ENCODE assay signal across 22 mouse cellular contexts in genomic region chr1:89666154-89666553, GRCm38 (mm10).
DNase-seq lines count a peak whose midpoint lies in the region; ATAC-seq and TF ChIP-seq lines count a peak whose summit lies in the region.
"Had no signal": no experiment of that assay in that cellular context is flagged by ENCODE, and none has a peak within 500 bp of the region (broad histone marks: within the 10 kb centered on the region; RNA-seq: fewer than 3 reads in every experiment).

No protein-coding gene starts in this region.

- no peak for TF ChIP-seq POLR2A in cerebellum, adult 2 months (IDR thresholded peaks at IDR 0.05; ENCODE audit: borderline replicate concordance, insufficient read depth, low read length)

- H3K4me2 ChIP-seq in liver, embryonic 11.5 days: no peak overlapping the region
- H3K4me2 ChIP-seq in liver, postnatal 0 days (ENCODE audit: low read depth, low read length): no peak overlapping the region
- H3K4me2 ChIP-seq in liver, embryonic 13.5 days: no peak overlapping the region
- H3K4me2 ChIP-seq in liver, embryonic 14.5 days (ENCODE audit: low read depth): no peak overlapping the region
- H3K4me2 ChIP-seq: embryonic facial prominence, embryonic 13.5 days; embryonic facial prominence, embryonic 15.5 days; forebrain, embryonic 12.5 days had no signal

- H3K4me3 ChIP-seq in liver, embryonic 11.5 days (ENCODE audit: low read depth, low read length): no peak overlapping the region
- H3K4me3 ChIP-seq in liver, postnatal 0 days (ENCODE audit: low read depth, low read length): no peak overlapping the region
- no peak overlapping the region for H3K4me3 ChIP-seq in liver, embryonic 13.5 days (replicated peaks)
- no peak overlapping the region for H3K4me3 ChIP-seq in liver, embryonic 14.5 days (ENCODE audit: insufficient read depth in 1 of 2, low read depth in 2 of 2, low read length in 2 of 2)
- H3K4me3 ChIP-seq in cerebellum, adult 2 months (replicated peaks; ENCODE audit: insufficient read depth, low read depth, low read length): no peak overlapping the region
- H3K4me3 ChIP-seq: embryonic facial prominence, embryonic 13.5 days; embryonic facial prominence, embryonic 15.5 days; erythroblast, embryonic 14.5 days; forebrain, embryonic 10.5 days; forebrain, embryonic 12.5 days had no signal

- no peak for TF ChIP-seq CTCF in liver, postnatal 0 days (IDR thresholded peaks at IDR 0.05; ENCODE audit: low read depth)
- TF ChIP-seq CTCF in liver, embryonic 14.5 days (IDR thresholded peaks at IDR 0.05; ENCODE audit: low read depth): no peak
- TF ChIP-seq CTCF in cerebellum, adult 2 months (IDR thresholded peaks at IDR 0.05; ENCODE audit: borderline replicate concordance, insufficient read depth, low read depth, low read length): no peak

- WGBS in liver, embryonic 11.5 days: 64% methylated on average over 5 of the region's 5 CpGs
- WGBS in liver, postnatal 0 days (ENCODE audit: insufficient replicate concordance): 68% methylated on average over 5 of the region's 5 CpGs
- WGBS in liver, embryonic 13.5 days (ENCODE audit: insufficient replicate concordance): 39% methylated on average over 5 of the region's 5 CpGs
- 41% methylated on average over 5 of the region's 5 CpGs for WGBS in liver, embryonic 14.5 days (ENCODE audit: insufficient replicate concordance)
- WGBS in cerebellum, adult 2 months: 93% methylated on average over 5 of the region's 5 CpGs

- DNase-seq in liver, embryonic 11.5 days (ENCODE audit: low spot score): no peak
- DNase-seq in liver, postnatal 0 days: no peak
- DNase-seq in liver, embryonic 13.5 days: no peak
- DNase-seq in liver, embryonic 14.5 days (ENCODE audit: low read depth in 3 of 3, low spot score in 3 of 3): no peak
- DNase-seq in cerebellum, adult 2 months: no peak
- DNase-seq in right cerebral cortex, postnatal 25 days: no peak
- DNase-seq: adrenal gland, adult 2 months; adrenal gland, postnatal 10 days; adrenal gland, postnatal 25 days; cerebellum, adult 11 months; cerebellum, adult 18-20 months; cerebellum, adult 9-10 months; cerebellum, postnatal 10 days; cerebellum, postnatal 36 days; embryo, embryonic 11 days had no signal

- H3K27ac ChIP-seq in liver, embryonic 11.5 days (ENCODE audit: low read depth, low read length): no peak overlapping the region
- H3K27ac ChIP-seq in liver, postnatal 0 days (ENCODE audit: low read depth): no peak overlapping the region
- H3K27ac ChIP-seq in liver, embryonic 13.5 days: no peak overlapping the region
- H3K27ac ChIP-seq in liver, embryonic 14.5 days: no peak overlapping the region
- no peak overlapping the region for H3K27ac ChIP-seq in cerebellum, adult 2 months (ENCODE audit: insufficient read depth, low read length)
- H3K27ac ChIP-seq: embryonic facial prominence, embryonic 13.5 days; embryonic facial prominence, embryonic 15.5 days; forebrain, embryonic 10.5 days; forebrain, embryonic 12.5 days had no signal

- no peaks in the 10 kb centered on the region for H3K36me3 ChIP-seq in liver, embryonic 11.5 days (ENCODE audit: control insufficient read depth, insufficient read depth, low read length)
- H3K36me3 ChIP-seq in liver, postnatal 0 days (replicated peaks; ENCODE audit: insufficient read depth, low read length): peaks cover 13% of the 10 kb centered on the region; the same call in 1 of the 2 replicates
- 0 out of 2 replicates have a peak, but pooled peaks cover 5% of the 10 kb centered on the region for H3K36me3 ChIP-seq in liver, embryonic 13.5 days
- H3K36me3 ChIP-seq in liver, embryonic 14.5 days (replicated peaks; ENCODE audit: control insufficient read depth, insufficient read depth, low read depth): no peaks in the 10 kb centered on the region

- peak; percentile 72 for ATAC-seq in liver, embryonic 11.5 days (replicated peaks; ENCODE audit: low FRiP score)
- ATAC-seq in liver, postnatal 0 days: no peak
- peak; percentile 62 for ATAC-seq in liver, embryonic 13.5 days (ENCODE audit: low read depth)
- ATAC-seq in liver, embryonic 14.5 days (ENCODE audit: insufficient read depth): 0 out of 2 replicates have a peak, but pooled peaks have one; percentile 18
- ATAC-seq: forebrain, embryonic 14.5 days; forebrain, embryonic 16.5 days had no signal

- TF ChIP-seq EP300 in liver, postnatal 0 days (IDR thresholded peaks at IDR 0.05; ENCODE audit: low read depth): no peak
- no peak for TF ChIP-seq EP300 in liver, embryonic 14.5 days (IDR thresholded peaks at IDR 0.05; ENCODE audit: low read depth)

- H3K27me3 ChIP-seq in liver, embryonic 11.5 days (replicated peaks; ENCODE audit: control insufficient read depth, insufficient read depth, low read length): no peaks in the 10 kb centered on the region
- no peaks in the 10 kb centered on the region for H3K27me3 ChIP-seq in liver, postnatal 0 days (ENCODE audit: insufficient read depth, low read length)
- no peaks in the 10 kb centered on the region for H3K27me3 ChIP-seq in liver, embryonic 13.5 days
- no peaks in the 10 kb centered on the region for H3K27me3 ChIP-seq in liver, embryonic 14.5 days (ENCODE audit: control insufficient read depth, insufficient read depth, low read length)
- no peaks in the 10 kb centered on the region for H3K27me3 ChIP-seq in cerebellum, adult 2 months (ENCODE audit: control insufficient read depth, insufficient read depth, low read length)
- H3K27me3 ChIP-seq: embryonic facial prominence, embryonic 13.5 days; embryonic facial prominence, embryonic 15.5 days had no signal

- H3K9ac ChIP-seq in liver, embryonic 11.5 days (ENCODE audit: low read depth, low read length): no peak overlapping the region
- no peak overlapping the region for H3K9ac ChIP-seq in liver, postnatal 0 days (replicated peaks)
- H3K9ac ChIP-seq in liver, embryonic 13.5 days: no peak overlapping the region
- no peak overlapping the region for H3K9ac ChIP-seq in liver, embryonic 14.5 days (replicated peaks)
- H3K9ac ChIP-seq: embryonic facial prominence, embryonic 13.5 days; embryonic facial prominence, embryonic 15.5 days; forebrain, embryonic 12.5 days had no signal

- H3K9me3 ChIP-seq in liver, embryonic 11.5 days (ENCODE audit: control insufficient read depth, low read length): no peaks in the 10 kb centered on the region
- no peaks in the 10 kb centered on the region for H3K9me3 ChIP-seq in liver, postnatal 0 days (ENCODE audit: low read length)
- H3K9me3 ChIP-seq in liver, embryonic 13.5 days (replicated peaks): no peaks in the 10 kb centered on the region
- no peaks in the 10 kb centered on the region for H3K9me3 ChIP-seq in liver, embryonic 14.5 days (ENCODE audit: control insufficient read depth, low read length)
- H3K9me3 ChIP-seq: embryonic facial prominence, embryonic 13.5 days; embryonic facial prominence, embryonic 15.5 days; forebrain, embryonic 10.5 days; forebrain, embryonic 12.5 days had no signal

- H3K4me1 ChIP-seq in liver, embryonic 11.5 days (replicated peaks; ENCODE audit: control insufficient read depth, insufficient read depth, low read length): no peaks in the 10 kb centered on the region
- no peaks in the 10 kb centered on the region for H3K4me1 ChIP-seq in liver, postnatal 0 days (ENCODE audit: insufficient read depth)
- 0 out of 2 replicates have a peak, but pooled peaks cover 6% of the 10 kb centered on the region for H3K4me1 ChIP-seq in liver, embryonic 13.5 days (replicated peaks)
- H3K4me1 ChIP-seq in liver, embryonic 14.5 days (replicated peaks; ENCODE audit: control insufficient read depth in 2 of 2, insufficient read depth in 2 of 2, low read length in 1 of 2): no peaks in the 10 kb centered on the region
- peaks cover 7% of the 10 kb centered on the region for H3K4me1 ChIP-seq in cerebellum, adult 2 months (ENCODE audit: control insufficient read depth, insufficient read depth, low read length)
- H3K4me1 ChIP-seq: embryonic facial prominence, embryonic 13.5 days; embryonic facial prominence, embryonic 15.5 days had no signal
